Mouse (Mus musculus) embryo, embryonic 10 days (tissue): ENCODE measurements around the gene Slc25a51.

Experiments
- DNase-seq: peaks from one replicate; pipeline ENCODE4 v3.0.0-alpha.2; 2015; ENCODE audit warnings: low spot score

Gene Slc25a51

DNA sequence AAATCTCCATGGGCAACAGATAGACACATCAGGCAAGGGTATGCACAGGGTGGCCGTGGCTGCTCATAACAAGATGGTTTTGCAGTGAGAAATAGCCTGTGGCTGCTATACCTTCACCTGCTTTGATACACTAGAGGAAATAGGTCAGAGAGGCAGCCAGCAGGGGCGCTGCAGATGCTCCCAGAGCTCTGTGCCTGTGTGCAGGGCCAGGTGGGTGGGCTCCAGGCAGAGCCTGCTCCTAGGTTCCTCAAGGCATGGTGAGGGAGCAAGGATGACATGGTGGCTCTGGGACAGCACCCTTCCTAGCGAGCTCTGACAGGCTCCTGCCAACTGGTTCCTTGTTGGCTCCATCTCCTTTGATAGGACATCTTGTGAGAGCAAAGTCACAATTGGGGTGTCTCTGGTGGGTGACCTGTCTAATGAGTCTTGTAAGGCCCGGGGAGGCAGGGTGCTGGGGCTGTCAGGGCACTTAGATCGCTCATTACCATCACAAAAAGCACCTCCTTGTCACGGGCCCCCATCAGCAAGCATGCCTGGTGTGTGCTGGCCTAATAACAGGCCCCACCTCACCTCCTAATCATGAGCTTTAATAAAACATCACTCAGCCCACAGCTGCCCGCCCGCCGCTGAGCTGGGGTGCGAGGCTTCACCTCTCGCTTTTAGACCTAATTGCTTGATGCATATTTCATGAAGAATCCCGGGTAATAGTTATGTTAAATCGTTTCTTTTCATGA, 18.3 kb upstream of the Slc25a51 start:
- DNase-seq = peak; percentile 64

- DNase-seq = no peak
These were observed 14.8 kb upstream of the Slc25a51 start for GRCm38 (mm10) chr4:45423406-45423805.

GRCm38 (mm10) chr4:45422640-45423039, 14.1 kb upstream of the Slc25a51 start:
- DNase-seq = no peak

DNA sequence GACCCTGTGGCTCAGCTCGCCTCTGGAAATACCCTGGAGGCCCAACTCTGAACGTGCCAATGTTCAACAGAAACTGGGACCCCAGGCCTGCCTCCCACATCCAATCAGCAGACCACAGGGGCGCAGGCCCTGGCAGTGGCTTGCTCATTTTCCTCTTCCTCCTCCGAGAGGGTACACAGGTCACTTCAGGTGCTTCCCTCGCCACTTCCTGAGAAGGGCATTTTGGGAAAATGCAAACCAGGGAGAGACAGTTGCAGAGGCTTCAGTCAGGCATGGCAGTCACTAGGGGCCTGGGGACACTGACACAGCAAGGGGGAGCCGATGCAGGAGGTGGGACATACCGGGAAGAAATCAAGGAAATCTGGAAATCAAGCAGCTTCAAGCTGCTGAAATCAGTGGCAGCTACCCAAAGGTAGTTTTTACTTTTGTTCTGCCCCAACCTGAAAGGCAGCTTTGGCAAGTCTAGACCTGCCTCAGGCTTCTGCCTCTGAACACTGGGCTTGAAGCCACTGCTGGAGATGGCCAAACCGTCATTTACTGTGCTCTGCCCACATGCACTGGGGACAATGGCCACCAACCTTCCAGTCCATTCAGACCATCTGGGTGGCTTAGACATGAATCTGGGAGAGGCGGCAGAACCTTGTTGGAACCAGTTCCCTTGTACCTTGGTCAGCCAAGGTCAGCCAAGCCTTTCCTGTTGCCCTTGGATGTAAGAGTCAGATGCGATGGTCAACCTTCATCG, 13.1 kb upstream of the Slc25a51 start:
- no peak for DNase-seq

DNA sequence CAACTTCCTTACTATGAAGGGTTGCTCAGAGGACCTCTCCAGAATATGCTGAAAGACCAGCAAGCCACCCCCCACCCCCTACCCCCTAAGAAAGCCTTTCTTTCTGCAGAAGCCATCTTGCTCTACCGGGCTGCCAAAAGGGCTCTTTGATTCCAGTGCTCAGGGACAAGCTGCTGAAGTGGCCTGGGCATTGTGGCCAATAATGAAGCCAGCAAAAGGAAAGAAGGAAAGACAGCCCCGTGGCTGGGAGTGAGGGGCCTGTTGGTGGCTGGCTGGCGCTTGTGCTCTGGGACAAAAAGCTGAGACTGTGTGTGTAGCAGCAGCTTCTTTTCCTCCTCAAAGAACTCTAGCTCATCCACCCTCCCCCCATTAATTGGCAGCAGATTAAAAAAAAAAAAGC, 12.2 kb upstream of the Slc25a51 start:
- no peak for DNase-seq

DNA sequence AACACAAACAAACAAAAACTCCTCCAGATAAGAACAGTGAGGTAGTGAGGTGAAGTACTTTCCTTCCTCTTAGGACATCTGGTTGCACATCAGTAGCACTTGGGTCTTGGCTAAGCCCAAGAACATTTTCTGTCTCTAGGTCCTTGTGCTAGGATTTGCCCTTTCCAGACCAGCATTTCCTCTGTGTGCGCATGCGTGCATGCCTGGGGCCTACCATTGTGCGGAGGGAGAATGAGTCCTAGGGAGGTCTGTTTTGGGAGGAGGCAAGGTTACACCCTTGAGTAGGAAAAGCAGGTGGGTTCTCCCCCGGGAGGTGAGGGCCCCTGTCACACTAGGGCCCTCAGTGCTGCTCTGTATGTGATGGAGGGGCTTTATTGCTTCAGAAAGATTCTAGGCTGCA, 10.5 kb upstream of the Slc25a51 start:
- DNase-seq = no peak

GRCm38 (mm10) chr4:45418229-45418950, 9.8 kb upstream of the Slc25a51 start:
- peak; percentile 81 for DNase-seq

- DNase-seq = no peak
These were observed 7.7 kb upstream of the Slc25a51 start for GRCm38 (mm10) chr4:45416314-45416713.

DNA sequence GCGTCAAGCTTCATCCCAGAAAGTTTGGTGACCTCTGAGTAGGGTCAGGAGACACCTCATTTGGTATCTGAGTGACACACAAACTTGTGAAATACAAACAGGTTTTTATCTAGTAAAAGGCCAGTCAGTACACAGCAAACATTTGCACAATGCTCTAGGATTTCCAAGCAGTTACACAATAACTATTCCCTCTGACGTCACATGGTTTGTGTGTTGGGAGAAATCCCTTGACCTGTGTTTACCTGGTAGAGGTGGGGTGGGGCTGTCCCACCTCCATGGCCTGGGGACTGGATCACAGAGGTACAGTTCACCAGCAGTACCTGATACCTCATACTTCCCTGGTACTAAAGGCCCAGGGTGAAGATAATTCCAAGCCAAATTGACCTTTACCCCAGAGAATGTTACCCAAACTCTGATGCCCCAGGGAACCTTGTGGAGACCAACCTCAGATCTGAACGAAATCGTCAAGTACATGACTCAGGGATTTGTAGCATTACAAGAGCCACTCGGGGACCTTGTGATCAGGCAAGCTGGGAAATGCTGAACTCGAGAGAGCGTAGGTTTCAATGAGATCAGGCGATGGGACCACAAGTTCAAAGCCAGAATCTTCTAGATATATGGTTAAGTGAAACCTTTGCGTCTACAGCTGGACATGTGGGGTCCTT, 5.2 kb upstream of the Slc25a51 start:
- DNase-seq = no peak

GRCm38 (mm10) chr4:45412433-45413192, 4.0 kb upstream of the Slc25a51 start:
- DNase-seq = no peak

DNA sequence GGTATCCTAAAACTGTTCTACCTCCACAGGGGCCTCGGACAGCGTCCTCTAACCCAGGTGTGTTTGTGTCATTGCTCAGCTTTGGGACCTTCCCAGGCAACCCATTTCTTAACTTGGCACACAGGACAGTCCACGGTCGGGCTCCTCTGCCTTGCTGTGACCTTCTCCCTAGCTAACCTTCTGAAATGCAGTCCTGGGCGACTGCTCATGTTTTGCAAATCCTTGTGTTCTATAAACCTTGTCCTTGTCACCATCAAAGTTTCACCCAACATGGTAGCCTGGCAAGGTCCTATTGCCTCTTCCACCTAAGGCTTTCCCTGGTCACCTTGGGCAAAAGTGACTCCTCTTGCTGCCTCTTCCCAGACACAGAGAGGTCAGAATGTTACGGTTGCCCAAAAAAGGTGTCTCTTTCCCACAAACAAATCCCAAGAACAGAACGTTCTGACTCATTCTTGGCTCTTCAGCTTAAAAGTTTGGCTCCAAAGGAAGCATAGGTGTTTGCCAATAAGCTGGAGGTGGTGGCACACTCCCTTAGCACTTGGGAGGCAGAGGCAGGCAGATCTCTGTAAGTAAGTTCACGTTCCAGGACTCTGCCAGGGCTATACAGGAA, 2.7 kb upstream of the Slc25a51 start:
- no peak for DNase-seq

DNA sequence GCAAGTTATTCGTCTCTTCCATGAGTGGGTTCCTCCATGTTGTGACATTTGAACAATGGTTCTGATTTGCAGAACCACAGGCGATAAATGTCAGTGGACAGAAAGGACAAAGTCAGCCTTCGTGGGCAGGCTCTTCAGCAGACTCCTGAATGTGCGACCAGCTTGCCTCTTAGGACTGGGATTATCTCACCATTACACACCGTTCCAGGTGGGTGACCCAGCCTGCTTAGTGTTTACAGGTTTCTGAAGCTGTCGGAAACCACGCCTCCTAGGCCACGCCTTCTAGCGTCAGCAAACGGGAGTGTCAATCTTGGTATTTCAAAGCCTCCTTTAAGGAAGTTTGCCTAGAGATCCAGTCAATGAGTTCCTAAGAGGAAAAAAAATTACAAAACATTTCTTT, 704 bp upstream of the Slc25a51 start:
- DNase-seq = peak; percentile 89

DNA sequence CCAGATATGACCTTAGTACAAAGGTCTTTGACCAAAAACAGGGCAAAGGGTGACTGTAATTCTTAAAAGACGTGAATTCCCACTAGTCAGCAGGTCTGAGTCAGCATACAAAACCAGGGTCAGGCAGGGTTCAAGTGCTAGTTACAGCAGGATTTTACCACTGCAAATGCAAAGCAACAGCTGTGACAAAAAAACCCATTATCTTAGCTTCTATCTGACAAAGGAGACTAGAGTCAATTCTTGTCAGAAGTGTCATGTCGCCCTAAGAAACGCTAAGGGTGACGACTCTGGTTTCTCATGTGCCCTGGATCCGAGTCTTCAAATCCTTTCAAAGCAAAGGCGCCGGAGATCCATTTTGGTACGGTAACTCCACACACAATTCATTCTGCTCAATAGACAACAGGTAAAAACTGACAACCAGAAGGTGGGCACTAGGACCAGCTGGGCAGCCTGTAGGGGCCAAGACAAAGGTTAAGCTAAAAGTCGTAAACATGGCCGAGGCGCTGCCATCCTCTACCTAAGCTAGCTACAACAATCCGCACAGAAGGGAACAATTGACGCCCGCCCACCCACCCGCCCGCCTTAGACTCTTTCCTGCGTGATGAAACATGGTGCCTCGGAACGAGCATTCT, 747 bp downstream of the Slc25a51 start:
- DNase-seq = peak; percentile 60

DNA sequence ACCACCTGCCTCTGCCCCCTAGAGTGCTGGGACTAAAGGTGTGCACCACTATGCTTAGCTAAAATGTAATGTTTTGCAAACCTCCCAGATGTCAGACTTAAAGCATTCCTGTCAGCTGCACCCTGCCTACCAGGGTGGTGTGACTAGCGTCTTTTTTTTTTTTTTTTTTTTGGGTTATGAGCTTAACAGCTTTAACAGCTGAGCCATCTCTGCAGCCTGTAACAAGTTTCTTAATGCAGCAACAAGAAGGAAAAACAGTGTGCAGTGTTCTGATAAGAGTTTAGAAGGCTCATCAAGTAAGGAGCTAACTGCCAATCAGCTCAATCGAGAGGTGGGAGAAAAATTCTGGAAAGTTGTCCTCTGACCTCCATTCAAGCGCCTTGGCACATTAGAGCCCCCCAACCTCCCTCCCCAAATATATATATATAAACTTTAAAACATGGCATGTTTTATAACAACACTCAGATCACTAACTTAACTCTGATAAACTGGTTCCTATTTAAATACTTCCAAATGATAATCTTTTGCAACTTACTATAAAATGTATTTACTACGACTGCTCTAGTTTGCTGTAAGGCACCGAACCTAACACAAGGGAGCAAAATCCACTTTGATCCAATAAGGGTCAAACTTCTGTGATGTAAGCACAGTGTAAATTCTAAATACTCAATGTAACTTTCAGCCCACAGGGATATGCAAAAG, 1.4 kb downstream of the Slc25a51 start:
- no peak for DNase-seq

DNA sequence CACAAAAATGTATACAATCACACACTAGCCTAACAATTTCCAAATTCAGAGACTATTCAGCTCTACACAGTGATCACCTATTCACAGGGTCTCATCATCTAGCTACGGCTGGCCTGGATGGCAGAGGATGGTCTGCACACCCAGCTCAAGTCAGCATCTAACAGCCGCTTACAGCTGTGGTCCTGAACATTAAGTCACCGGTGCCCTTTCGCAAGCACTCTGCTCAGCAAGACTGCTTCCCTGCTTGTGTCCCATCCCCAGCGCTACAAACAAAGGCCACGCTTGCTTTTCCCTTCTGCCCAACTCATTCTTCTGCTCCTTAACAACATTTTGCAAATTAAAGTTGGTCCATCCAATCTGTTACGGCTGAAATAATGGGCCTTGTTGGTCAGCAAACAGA, 2.2 kb downstream of the Slc25a51 start:
- no peak for DNase-seq

DNA sequence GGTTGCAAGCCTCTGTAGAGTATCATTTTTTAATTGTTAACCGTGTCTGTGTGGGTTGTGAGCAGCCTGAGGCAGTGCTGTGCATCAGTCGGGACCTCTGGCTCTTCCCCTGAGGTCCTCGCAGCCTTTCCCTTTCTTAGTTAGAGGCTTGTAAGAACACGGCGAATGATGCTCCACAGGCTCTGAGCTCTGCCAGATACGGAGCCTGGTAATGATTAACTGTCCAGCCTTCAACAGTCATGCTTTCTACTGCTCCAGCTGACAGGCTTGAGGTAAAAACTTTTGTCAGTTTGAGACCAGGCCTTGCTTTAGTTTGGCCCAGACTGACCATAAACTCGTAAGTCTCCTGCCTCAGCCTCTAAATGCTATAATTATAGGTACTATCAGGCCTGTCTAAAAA, 3.3 kb downstream of the Slc25a51 start:
- DNase-seq = no peak

DNA sequence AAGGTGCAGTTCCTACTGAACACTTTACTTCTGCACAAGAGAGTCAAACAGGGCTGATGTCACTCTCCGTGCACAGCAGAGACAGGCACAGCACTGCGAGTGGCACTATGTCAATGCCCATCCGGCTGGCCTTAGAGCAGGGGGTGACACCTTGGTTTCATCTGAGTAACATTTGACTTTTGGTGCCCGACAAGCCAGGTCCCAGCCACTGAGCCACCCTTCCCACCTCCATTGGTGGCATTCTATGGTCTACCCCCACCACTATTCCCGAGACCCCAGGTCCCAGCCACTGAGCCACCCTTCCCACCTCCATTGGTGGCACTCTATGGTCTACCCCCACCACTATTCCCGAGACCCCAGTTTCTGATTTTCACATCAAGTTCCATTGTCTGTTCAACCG, 4.5 kb downstream of the Slc25a51 start:
- DNase-seq = no peak

DNA sequence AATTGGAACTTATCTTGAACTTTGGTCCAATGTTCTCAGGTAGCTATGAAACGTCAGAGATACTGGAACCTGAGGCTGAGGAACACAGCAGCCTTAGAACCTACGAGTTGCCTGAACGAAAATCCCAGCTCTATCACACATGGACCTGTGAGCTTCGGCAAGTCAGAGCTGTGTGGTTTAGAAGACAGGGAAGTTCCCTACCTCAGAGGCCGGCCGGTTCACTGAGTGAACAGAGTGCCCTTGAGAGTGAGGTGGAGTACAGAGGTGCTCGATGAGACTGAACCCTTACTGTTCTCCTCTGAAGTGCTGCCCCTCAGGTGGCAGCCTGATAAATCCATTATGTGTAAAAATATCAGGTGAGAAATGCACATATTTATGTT, 5.1 kb downstream of the Slc25a51 start:
- DNase-seq = no peak

GRCm38 (mm10) chr4:45402878-45403498, 5.6 kb downstream of the Slc25a51 start:
- no peak for DNase-seq

DNA sequence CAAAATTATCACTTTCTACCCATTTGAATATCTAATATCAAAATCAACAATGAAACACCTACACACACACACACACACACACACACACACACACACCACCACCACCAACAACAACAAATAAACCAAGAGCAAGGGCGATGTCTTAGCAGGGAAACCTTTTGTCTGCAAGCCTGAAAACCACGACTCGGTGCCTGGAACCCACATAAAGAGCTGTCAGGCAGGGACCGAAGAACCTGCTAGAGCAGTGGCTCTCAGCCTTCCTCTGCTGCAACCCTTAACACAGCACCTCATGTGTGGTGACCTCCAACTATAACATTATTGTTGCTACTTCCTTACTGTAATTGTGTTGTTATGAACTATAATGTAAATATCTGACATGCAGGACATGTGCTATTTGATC, 6.3 kb downstream of the Slc25a51 start:
- no peak for DNase-seq
